Mouse (Mus musculus) B cell, adult 2 months (primary cell): ENCODE results near the gene Abcc12.

ENCODE experiments used
- DNase-seq, 2 experiments: peaks; one replicate each; pipeline ENCODE4 v3.0.0; 2022

Abcc12 gene

GRCm38 (mm10) chr8:86577547-86577946, 2.9 kb downstream of the Abcc12 start:
- no peak for DNase-seq

- no peak for DNase-seq
Observed at GRCm38 (mm10) chr8:86563674-86564073, 16.8 kb downstream of the Abcc12 start.

DNA sequence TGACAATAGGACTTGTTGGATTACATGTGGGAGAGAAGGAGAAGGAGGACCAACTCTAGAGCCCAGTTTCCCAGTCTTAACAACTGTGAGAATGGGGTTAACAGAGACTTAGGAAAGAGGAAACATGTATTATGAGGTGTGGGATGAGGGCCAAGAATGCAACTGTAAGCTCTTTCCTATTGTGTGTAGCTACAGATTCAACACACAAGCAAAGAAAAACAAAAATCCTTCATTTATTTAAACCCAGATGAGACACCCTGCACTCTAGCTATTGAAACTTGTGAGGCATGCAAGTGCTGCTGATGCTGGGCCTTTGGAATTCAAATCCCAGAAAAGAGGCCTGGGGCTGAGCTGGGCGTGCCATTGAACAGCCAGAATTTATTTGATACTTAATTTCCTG, 18.7 kb downstream of the Abcc12 start:
- DNase-seq = no peak

- DNase-seq = no peak
Observed at GRCm38 (mm10) chr8:86560688-86561065, 19.8 kb downstream of the Abcc12 start.

GRCm38 (mm10) chr8:86559947-86560687, 20.4 kb downstream of the Abcc12 start:
- DNase-seq = no peak

DNA sequence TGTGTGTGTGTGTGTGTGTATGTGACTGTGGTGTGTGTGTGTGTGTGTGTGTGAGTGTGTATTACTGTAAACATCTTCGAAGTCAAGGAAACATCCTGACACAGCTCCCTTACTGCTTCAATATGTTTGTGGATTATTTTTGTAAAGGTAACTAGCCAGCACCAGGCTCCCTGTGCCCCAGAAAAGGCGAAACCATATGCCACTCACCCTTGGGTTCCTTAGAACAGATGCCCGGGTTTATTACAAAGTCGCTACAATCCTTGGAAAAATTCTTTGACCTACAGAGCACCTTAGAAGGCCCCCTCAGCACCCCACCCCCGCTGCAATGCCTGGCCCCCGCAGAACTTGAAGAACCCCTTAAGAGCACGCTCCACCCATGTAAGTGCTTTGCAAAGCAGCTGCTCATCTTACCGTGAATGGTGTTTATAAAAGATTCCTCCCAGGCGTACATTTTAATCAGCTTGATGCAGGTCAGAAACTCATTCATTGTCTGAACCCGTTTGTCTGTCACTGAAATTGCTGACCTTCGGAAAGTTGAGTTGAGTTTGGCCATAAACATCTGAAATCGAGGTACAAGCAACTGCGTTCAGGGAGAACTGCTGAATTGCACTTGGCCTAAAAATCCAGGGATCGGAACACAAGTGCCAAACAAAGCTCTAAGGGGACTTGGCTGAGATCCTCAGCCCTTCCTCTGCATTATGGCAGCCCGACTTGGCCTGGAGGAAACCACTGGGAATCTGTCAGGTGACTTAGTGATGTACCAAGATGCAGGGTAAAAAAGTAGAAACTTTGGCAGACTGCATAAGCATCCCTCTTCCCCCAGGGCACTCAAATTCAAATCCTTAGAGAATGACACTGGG, 23.1 kb downstream of the Abcc12 start:
- DNase-seq = no peak

GRCm38 (mm10) chr8:86555564-86555963, 24.9 kb downstream of the Abcc12 start:
- no peak for DNase-seq

- DNase-seq = no peak
Observed at GRCm38 (mm10) chr8:86554220-86554891, 26.1 kb downstream of the Abcc12 start.

GRCm38 (mm10) chr8:86550516-86550915, 30.0 kb downstream of the Abcc12 start:
- no peak for DNase-seq

- DNase-seq = no peak
Observed at GRCm38 (mm10) chr8:86546001-86546400, 34.5 kb downstream of the Abcc12 start.

- DNase-seq = no peak
Observed at GRCm38 (mm10) chr8:86540906-86541305, 39.6 kb downstream of the Abcc12 start.

GRCm38 (mm10) chr8:86540376-86540775, 40.1 kb downstream of the Abcc12 start:
- no peak for DNase-seq

GRCm38 (mm10) chr8:86536663-86536987, 43.9 kb downstream of the Abcc12 start:
- DNase-seq = no peak

DNA sequence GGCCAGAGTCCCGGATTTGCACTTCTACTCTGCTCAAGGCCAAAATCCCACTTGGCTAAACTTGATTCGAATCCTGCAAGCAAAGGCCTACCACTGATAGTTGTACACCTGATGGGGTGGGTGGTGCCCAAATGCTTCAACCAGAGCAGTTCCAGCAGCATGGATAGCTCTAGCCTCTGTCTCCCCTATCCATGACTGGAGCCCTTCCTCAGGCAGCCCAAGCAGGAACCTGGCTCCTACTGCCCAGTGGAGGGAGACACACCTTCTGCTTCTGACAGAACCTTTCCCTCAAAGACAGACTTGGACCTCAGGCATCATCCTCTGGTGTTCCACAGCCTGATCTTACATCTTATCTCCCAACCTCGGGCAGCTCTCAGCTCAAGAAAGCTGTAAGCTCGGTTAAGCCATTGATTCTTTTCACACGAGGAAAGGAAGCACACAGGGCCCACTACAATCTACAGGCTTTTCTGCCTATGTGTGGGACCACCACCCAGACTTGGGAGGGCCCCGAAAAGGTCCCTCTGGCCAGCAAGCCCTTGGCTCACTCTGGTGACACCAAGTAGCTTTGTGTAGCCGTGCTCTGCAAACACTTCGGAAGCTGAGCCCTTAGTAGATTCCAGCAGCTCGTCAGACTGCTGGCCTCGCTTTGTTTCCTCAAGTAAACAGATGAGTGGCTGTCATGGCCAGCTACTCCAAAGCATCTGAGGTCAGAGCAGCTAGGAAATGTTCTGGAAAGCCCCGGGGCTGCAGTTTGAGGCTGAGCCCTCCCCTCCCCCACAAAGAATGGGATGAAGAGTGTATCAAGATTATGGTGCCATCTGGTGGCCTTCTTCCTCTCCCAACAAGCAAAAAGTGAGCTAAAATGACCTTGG, 44.5 kb downstream of the Abcc12 start:
- no peak for DNase-seq

DNA sequence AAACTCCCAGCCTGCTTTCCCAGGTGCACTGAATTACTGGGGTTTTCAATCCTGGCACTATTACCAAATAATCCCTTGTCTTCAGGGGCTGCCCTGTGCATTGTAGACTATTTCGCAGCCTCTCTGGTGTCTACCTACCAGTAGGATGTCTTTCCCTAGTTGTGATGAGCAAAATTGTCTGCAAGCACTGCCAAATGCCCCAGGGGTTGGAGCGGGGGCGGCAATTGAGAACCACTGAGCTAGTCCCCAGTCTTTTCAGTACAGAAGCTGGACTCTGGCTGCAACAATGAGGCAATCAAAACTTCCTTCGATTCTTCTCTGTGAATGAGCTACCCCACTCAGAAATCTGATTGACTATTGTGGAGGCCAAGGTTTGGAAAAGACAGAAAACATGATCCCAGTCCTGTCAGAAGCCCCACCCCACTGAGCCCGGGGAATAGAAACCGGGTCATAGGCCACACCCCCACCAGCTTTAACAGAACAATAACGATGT, 45.4 kb downstream of the Abcc12 start:
- DNase-seq = no peak

DNA sequence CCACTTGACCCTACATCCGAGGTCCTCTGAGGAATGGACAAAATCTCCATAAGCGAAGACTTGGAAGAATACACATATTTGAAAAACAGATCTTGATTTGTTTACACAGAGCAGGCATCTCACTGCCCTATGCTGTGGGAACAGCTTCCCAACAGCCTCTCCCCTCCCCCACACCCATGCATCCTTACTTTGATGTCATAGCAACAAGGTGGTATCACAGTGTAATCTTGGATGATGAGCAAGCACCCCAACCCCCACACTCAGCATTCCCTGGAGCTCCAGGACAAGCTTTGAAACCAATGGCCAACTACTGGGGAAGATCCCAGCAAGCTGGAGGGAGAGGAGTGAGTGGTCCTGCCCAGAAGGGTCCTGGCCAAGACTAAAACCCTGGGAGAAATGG, 50.8 kb downstream of the Abcc12 start:
- DNase-seq = no peak

DNA sequence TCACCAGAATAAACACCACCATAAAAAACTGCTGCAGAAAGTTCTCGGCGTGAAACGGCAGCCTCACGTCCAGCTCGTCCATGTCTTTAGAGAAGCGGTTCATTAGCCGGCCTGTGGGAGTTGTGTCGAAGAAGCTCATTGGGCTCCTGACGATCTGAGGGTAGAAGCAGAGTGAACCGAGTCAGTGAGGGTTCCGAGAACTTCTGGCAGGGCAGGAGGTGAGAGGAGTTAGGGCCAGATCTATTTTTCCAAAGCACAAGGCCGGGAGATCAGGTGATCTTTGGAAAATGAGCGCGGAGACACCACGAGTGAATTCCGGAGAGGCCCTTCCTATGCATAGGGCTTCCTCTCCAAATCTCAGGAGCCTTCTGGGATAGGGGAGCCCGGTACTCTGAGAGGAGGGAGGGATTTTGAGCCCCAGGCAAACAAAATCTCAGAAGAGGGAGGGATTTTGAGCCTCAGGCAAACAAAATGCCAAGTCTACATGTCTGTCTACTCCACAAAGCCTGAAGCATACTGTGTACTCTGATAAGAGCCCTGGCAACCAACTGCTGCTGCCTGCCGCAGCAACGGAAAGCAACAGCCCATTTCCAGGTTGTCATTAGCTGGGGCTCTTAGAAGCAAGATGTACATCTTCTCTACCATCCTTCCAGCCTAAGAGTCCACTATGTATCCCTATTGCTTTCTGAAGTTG, 53.0 kb downstream of the Abcc12 start:
- no peak for DNase-seq

DNA sequence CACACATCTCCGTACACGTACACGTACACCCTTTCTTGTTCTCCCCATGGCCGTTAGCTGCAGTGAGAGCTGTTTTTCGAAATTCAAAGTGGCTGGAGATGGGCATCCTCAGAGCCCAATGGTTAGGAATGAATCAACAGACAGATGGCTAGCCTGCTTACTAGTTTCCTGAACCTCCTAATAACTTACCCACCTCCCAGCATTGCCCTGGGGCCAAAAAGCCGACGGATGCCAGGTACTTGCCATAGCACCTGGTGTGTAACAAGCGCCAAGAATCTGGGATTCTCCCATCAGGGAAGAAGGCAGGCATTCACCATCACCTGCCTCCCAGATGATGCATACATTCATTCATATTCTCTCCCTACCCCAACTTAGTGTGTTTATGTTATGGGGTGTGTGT, 53.7 kb downstream of the Abcc12 start:
- no peak for DNase-seq

- no peak for DNase-seq
Observed at GRCm38 (mm10) chr8:86514203-86514602, 66.3 kb downstream of the Abcc12 start.

DNA sequence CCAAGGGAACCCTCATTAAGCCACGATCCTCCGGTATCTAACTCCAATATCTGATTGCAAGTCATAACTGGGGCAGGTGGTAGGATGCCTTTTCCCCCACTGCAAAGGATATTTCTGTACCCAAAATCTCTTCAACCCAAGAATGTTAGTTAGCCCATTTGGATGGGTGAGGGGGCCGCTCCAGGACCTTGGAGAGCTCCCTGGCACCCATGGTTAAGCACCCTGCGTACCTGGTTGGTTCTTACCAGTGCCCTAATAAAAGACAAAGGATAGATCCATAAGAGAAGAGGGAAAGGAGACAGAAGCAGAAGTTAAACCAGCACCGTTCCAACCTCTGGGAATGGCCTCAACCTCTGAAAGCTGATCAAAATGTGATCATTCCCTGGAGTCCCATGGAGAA, 67.6 kb downstream of the Abcc12 start:
- no peak for DNase-seq

- no peak for DNase-seq
Observed at GRCm38 (mm10) chr8:86512131-86512792, 68.2 kb downstream of the Abcc12 start.
